Mouse (Mus musculus): ENCODE results near the gene Fam219b. TPM values are rescaled to one million over a fixed set of nuclear protein-coding genes. Genes with fewer than 3 reads are reported as not detected.

The Fam219b gene
- polyA plus RNA-seq, 1 experiment from 2014 or later = 4.6 TPM

DNA sequence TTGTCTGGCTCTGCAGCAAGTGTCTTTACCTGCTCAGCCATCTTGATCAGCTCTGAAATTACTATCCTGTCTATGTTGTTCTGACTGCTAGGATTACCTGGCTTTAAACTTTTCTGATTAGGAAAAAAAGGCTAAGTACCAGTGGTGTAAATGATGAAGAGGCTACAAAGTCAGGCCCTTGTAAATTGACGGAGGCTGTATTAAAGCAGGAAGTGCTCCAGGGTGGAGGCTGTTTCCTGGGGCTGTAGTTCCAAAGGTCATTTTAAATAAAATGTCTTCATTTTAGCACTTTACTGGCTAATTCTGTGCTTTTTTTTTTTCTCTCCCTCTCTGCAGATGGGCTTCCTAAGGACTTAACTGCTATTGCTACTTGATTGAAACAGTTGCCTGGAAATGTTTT, 5.4 kb upstream of the Fam219b start:
- Histone ChIP-seq H3K9ac (replicated peaks) (no peak overlapping the region), H3K9me3 (ENCODE audit: low read length) (no peaks in the 10 kb centered on the region), H3K4me1 (ENCODE audit: insufficient read depth) (peaks cover 5% of the 10 kb centered on the region), H3K27me3 (ENCODE audit: insufficient read depth, low read length) (no peaks in the 10 kb centered on the region), H3K36me3 (replicated peaks; ENCODE audit: insufficient read depth, low read length) (peaks cover 53% of the 10 kb centered on the region), H3K4me3 (ENCODE audit: low read depth, low read length) (no peak overlapping the region), H3K27ac (ENCODE audit: low read depth) (no peak overlapping the region), H3K4me2 (ENCODE audit: low read depth, low read length) (no peak overlapping the region)
- DNase-seq (no peak), ATAC-seq (no peak)
- WGBS (ENCODE audit: insufficient replicate concordance) = 73% methylated on average over 1 of the region's 1 CpGs
- TF ChIP-seq CTCF (IDR thresholded peaks at IDR 0.05; ENCODE audit: low read depth) = no peak
- TF ChIP-seq EP300 (IDR thresholded peaks at IDR 0.05; ENCODE audit: low read depth) = no peak

DNA sequence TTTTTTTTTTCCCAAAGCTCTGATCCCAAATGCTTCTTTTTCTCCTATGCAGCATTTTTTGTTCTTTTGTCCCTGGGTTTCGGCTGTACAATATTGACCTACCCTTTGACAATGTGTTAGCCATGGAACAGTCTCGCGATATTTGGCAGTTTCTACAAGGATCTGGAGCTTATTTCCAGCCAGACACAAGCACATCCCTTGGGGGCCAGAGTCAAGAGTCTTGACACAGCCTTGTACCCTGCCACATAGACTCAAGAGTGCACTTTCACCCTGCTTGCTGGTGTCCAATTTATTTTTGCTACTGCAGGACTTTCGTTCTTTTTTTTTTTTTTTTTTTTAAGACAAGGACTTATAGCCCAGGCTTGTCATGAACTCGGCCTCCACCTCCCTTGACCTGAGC, 966 bp upstream of the Fam219b start:
- peaks cover 12% of the 10 kb centered on the region for H3K4me1 ChIP-seq (ENCODE audit: insufficient read depth)
- peak overlapping the region; percentile 79; the same call in 1 of the 2 replicates for H3K9ac ChIP-seq (replicated peaks)
- H3K4me3 ChIP-seq (ENCODE audit: low read depth, low read length) = no peak overlapping the region
- H3K27ac ChIP-seq (ENCODE audit: low read depth) = no peak overlapping the region
- no peak for TF ChIP-seq EP300 (IDR thresholded peaks at IDR 0.05; ENCODE audit: low read depth)
- no peak for TF ChIP-seq CTCF (IDR thresholded peaks at IDR 0.05; ENCODE audit: low read depth)
- no peak for DNase-seq
- peak overlapping the region; percentile 82 for H3K4me2 ChIP-seq (ENCODE audit: low read depth, low read length)
- H3K36me3 ChIP-seq (replicated peaks; ENCODE audit: insufficient read depth, low read length) = peaks cover 47% of the 10 kb centered on the region
- WGBS (ENCODE audit: insufficient replicate concordance) = 86% methylated on average over 5 of the region's 5 CpGs
- H3K9me3 ChIP-seq (ENCODE audit: low read length) = no peaks in the 10 kb centered on the region
- no peaks in the 10 kb centered on the region for H3K27me3 ChIP-seq (ENCODE audit: insufficient read depth, low read length)
- no peak for ATAC-seq

DNA sequence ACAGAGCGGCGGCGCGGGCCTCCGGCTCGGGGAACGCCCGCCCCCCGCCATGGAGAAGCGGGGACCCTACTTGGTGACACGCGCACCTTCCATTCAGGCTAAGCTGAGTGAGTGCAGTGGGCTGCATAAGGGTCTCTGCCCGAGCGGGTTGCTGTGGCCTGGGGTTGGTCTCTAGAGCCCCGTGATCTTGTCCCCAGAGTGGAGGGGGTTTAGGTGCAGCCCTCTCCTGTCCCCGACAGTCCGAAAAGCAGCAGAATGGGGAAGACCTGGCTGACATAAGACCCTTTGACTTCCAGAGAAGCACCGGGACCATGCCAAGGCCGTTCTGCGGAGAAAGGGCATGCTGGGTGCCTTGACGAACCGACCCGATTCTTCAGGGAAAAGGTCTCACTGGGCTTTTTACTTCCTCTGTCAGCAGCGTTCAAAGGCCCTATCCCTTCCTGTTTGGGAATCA, 427 bp downstream of the Fam219b start:
- H3K4me1 ChIP-seq (ENCODE audit: insufficient read depth) = peaks cover 12% of the 10 kb centered on the region
- H3K4me3 ChIP-seq (ENCODE audit: low read depth, low read length) = peak overlapping the region; percentile 84
- WGBS (ENCODE audit: insufficient replicate concordance) = under 1% methylated on average over 24 of the region's 24 CpGs
- peak overlapping the region; percentile 82 for H3K4me2 ChIP-seq (ENCODE audit: low read depth, low read length)
- TF ChIP-seq CTCF (IDR thresholded peaks at IDR 0.05; ENCODE audit: low read depth) (no peak), EP300 (IDR thresholded peaks at IDR 0.05; ENCODE audit: low read depth) (no peak)
- H3K27me3 ChIP-seq (ENCODE audit: insufficient read depth, low read length) = no peaks in the 10 kb centered on the region
- H3K27ac ChIP-seq (ENCODE audit: low read depth) = peak overlapping the region; percentile 84
- peak; percentile 47 for ATAC-seq
- no peaks in the 10 kb centered on the region for H3K9me3 ChIP-seq (ENCODE audit: low read length)
- H3K9ac ChIP-seq (replicated peaks) = peak overlapping the region; percentile 79
- H3K36me3 ChIP-seq (replicated peaks; ENCODE audit: insufficient read depth, low read length) = peaks cover 45% of the 10 kb centered on the region
- DNase-seq = no peak

DNA sequence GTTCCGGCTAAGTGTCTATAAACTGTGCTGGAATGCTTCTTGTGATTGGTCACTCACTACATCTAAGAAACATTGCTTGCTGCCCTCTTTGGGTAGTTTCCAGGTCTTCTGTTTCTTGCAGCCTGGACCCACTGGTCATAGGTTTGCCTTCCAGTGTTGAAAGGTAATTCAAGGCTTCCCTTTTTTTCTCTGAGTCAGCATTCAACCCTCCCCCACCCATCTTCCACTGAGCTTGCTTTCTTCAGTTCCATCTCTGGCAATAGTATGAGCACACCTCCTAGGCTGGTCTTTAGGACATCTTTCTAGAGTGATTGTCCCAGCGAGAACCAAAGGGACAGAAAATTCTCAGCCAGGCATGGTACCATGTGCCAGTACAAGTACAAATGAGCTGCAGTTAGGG, 2.2 kb downstream of the Fam219b start:
- no peak for ATAC-seq
- peaks cover 39% of the 10 kb centered on the region for H3K36me3 ChIP-seq (replicated peaks; ENCODE audit: insufficient read depth, low read length)
- no peak overlapping the region for H3K27ac ChIP-seq (ENCODE audit: low read depth)
- TF ChIP-seq EP300 (IDR thresholded peaks at IDR 0.05; ENCODE audit: low read depth) (no peak), CTCF (IDR thresholded peaks at IDR 0.05; ENCODE audit: low read depth) (no peak)
- H3K4me2 ChIP-seq (ENCODE audit: low read depth, low read length) = no peak overlapping the region
- H3K27me3 ChIP-seq (ENCODE audit: insufficient read depth, low read length) = no peaks in the 10 kb centered on the region
- peaks cover 12% of the 10 kb centered on the region for H3K4me1 ChIP-seq (ENCODE audit: insufficient read depth)
- H3K4me3 ChIP-seq (ENCODE audit: low read depth, low read length) = no peak overlapping the region
- no peak overlapping the region for H3K9ac ChIP-seq (replicated peaks)
- H3K9me3 ChIP-seq (ENCODE audit: low read length) = no peaks in the 10 kb centered on the region
- WGBS (ENCODE audit: insufficient replicate concordance) = 87% methylated on average over 2 of the region's 2 CpGs
- DNase-seq = no peak

DNA sequence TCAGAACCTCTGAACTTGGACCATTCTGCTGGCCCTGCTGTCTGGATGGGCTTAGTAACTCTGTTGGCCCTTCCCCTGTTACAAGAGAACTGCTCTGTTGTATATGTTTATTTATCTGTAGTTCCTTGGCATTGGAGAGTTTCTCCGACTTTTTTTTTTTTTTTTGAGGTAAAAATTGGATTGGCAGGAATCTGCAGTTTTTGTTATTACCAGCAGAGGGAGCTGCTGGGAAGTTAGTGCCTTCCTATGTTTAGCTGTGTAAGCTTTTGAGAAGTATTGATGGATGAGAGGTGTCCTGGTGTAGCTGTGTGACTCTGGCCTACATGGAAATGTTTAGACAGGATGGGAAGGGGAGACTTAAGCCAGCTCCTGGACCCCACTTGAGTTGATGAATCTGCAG, 4.0 kb downstream of the Fam219b start:
- Histone ChIP-seq H3K36me3 (replicated peaks; ENCODE audit: insufficient read depth, low read length) (peaks cover 49% of the 10 kb centered on the region), H3K4me1 (ENCODE audit: insufficient read depth) (peaks cover 12% of the 10 kb centered on the region), H3K4me2 (ENCODE audit: low read depth, low read length) (no peak overlapping the region), H3K27ac (ENCODE audit: low read depth) (no peak overlapping the region), H3K9ac (replicated peaks) (no peak overlapping the region), H3K27me3 (ENCODE audit: insufficient read depth, low read length) (no peaks in the 10 kb centered on the region), H3K9me3 (ENCODE audit: low read length) (no peaks in the 10 kb centered on the region), H3K4me3 (ENCODE audit: low read depth, low read length) (no peak overlapping the region)
- ATAC-seq (no peak), DNase-seq (peak; percentile 57)
- 4% methylated on average over 1 of the region's 1 CpGs for WGBS (ENCODE audit: insufficient replicate concordance)
- TF ChIP-seq EP300 (IDR thresholded peaks at IDR 0.05; ENCODE audit: low read depth) = no peak
- TF ChIP-seq CTCF (IDR thresholded peaks at IDR 0.05; ENCODE audit: low read depth) = peak; percentile 83

DNA sequence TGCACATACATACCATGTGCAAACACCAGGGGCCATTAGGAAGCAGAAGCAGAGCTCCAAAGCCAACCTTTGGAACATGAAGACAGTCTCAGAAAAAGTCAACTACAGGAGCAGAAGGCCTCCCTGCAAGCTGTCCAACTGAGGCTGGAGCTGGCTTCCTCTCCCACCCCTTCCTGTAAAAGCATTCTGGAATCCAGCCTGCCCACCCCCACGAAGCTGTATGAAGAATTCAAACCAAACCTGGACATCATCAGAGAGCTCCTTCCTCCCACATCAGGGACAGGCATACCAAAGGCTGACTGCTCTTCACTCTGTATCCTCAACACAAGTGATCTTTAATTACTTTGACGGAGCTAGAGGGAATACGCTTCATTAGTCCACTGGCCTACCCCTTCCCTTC, 6.6 kb downstream of the Fam219b start:
- H3K9me3 ChIP-seq (ENCODE audit: low read length) = no peaks in the 10 kb centered on the region

DNA sequence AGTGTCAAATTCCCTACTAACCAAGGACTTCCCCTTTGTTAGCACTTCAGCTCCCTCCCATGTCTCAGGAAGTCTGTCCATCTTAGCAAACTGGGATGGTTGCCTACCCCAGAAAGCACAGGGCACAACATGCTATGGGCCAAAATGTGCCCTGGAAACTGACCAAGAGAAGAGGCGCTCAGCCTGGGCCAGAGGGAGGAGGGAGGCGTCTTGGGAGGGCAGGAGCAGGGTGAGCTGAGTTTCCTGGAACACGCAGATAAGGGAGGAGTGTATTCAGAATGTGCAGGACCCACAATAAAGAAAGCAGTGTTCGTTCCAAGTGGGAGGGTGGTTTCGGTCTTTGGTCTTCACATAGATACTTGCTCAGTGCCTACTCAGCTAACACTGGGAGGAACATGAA, 10.0 kb downstream of the Fam219b start:
- no peaks in the 10 kb centered on the region for H3K27me3 ChIP-seq (ENCODE audit: insufficient read depth, low read length)
- WGBS (ENCODE audit: insufficient replicate concordance) = 53% methylated on average over 5 of the region's 5 CpGs
- H3K9me3 ChIP-seq (ENCODE audit: low read length) = no peaks in the 10 kb centered on the region
- peaks cover 34% of the 10 kb centered on the region for H3K36me3 ChIP-seq (replicated peaks; ENCODE audit: insufficient read depth, low read length)
- H3K4me2 ChIP-seq (ENCODE audit: low read depth, low read length) = no peak overlapping the region
- TF ChIP-seq EP300 (IDR thresholded peaks at IDR 0.05; ENCODE audit: low read depth) = no peak
- no peak for TF ChIP-seq CTCF (IDR thresholded peaks at IDR 0.05; ENCODE audit: low read depth)
- ATAC-seq = peak; percentile 25; the same call in 1 of the 2 replicates
- H3K4me3 ChIP-seq (ENCODE audit: low read depth, low read length) = no peak overlapping the region
- H3K9ac ChIP-seq (replicated peaks) = no peak overlapping the region; the same call in 1 of the 2 replicates
- H3K4me1 ChIP-seq (ENCODE audit: insufficient read depth) = peaks cover 12% of the 10 kb centered on the region
- no peak overlapping the region for H3K27ac ChIP-seq (ENCODE audit: low read depth)
- no peak for DNase-seq

More for the DNA sequence above, 6.6 kb downstream of the Fam219b start:
- no peak overlapping the region for H3K9ac ChIP-seq (replicated peaks)
- TF ChIP-seq EP300 (IDR thresholded peaks at IDR 0.05; ENCODE audit: low read depth) (no peak), CTCF (IDR thresholded peaks at IDR 0.05; ENCODE audit: low read depth) (no peak)
- peaks cover 54% of the 10 kb centered on the region for H3K36me3 ChIP-seq (replicated peaks; ENCODE audit: insufficient read depth, low read length)
- peaks cover 8% of the 10 kb centered on the region for H3K4me1 ChIP-seq (ENCODE audit: insufficient read depth)
- no peak overlapping the region for H3K4me3 ChIP-seq (ENCODE audit: low read depth, low read length)
- ATAC-seq (no peak), DNase-seq (no peak)
- H3K27ac ChIP-seq (ENCODE audit: low read depth) = no peak overlapping the region
- no peaks in the 10 kb centered on the region for H3K27me3 ChIP-seq (ENCODE audit: insufficient read depth, low read length)
- H3K4me2 ChIP-seq (ENCODE audit: low read depth, low read length) = no peak overlapping the region
- WGBS (ENCODE audit: insufficient replicate concordance) = 77% methylated on average over 3 of the region's 3 CpGs

All from liver, postnatal 0 days (tissue).